Mouse (Mus musculus) CH12.LX (cell line): ENCODE data around the gene Keg1. TPM values are rescaled to one million over a fixed set of nuclear protein-coding genes. Genes with fewer than 3 reads are reported as not detected.
"Not testable (repeated sequence)": the region's sequence is repeated elsewhere in the genome, so short reads cannot be mapped to it uniquely, and the experiment has no call there.

Source experiments
- DNase-seq: peaks from one replicate; pipeline ENCODE4 v3.0.0-alpha.2; 2013; ENCODE audit errors: extremely low read depth
- H3K27ac ChIP-seq: 2 replicates; pipeline ENCODE4 v1.5.1; 2012; ENCODE audit warnings: low read depth, mild to moderate bottlenecking, control low read depth, moderate library complexity; ENCODE audit not compliant: insufficient read depth
- H3K27me3 ChIP-seq: replicated peaks from 2 replicates; pipeline ENCODE3; 2012; ENCODE audit warnings: inconsistent platforms
- H3K36me3 ChIP-seq, 2 experiments: replicated peaks in 1 of 2; 2 replicates each; pipeline versions ENCODE3 to v1.6.1; 2012; ENCODE audit warnings: inconsistent platforms in 1 of 2, low read length in 1 of 2, mild to moderate bottlenecking in 1 of 2, mixed read lengths in 1 of 2, moderate library complexity in 1 of 2; ENCODE audit not compliant: control insufficient read depth in 1 of 2, insufficient read depth in 1 of 2
- H3K4me1 ChIP-seq, 2 experiments: 2 replicates each; pipeline ENCODE4 v1.6.1; 2012; ENCODE audit warnings: inconsistent platforms in 1 of 2, moderate library complexity in 1 of 2; ENCODE audit not compliant: insufficient read depth in 2 of 2, control insufficient read depth in 1 of 2
- H3K4me2 ChIP-seq: 2 replicates; pipeline ENCODE4 v1.6.1; 2012; ENCODE audit warnings: low read depth, mild to moderate bottlenecking, control low read depth; ENCODE audit not compliant: poor library complexity, insufficient read depth, severe bottlenecking
- H3K4me3 ChIP-seq, 3 experiments: fragments of 150-350 bp in 1 of 3; sonication (generic) in 1 of 3; replicated peaks in 1 of 3; 2 replicates each; pipeline versions ENCODE3 to v1.5.1; 2011 to 2012; ENCODE audit warnings: low read depth in 2 of 3, low read length in 2 of 3, mild to moderate bottlenecking in 2 of 3, moderate library complexity in 2 of 3, control low read depth in 1 of 3, improper control_type of control experiment in 1 of 3, inconsistent platforms in 1 of 3, mixed read lengths in 1 of 3; ENCODE audit not compliant: poor library complexity in 1 of 3
- H3K79me2 ChIP-seq: replicated peaks from 2 replicates; pipeline ENCODE4 v1.6.1; 2012; ENCODE audit warnings: mild to moderate bottlenecking, moderate library complexity; ENCODE audit not compliant: control insufficient read depth, poor library complexity, insufficient read depth, severe bottlenecking; ENCODE audit errors: extremely low read depth
- H3K9ac ChIP-seq: 2 replicates; pipeline ENCODE4 v1.6.1; 2012; ENCODE audit warnings: low read depth, mild to moderate bottlenecking, control low read depth, moderate library complexity; ENCODE audit not compliant: insufficient read depth
- H3K9me3 ChIP-seq: replicated peaks from 2 replicates; pipeline ENCODE3; 2012; ENCODE audit warnings: low read length, inconsistent platforms, mixed read lengths
- BHLHE40 ChIP-seq: IDR thresholded peaks from 2 replicates; pipeline ENCODE4 v1.6.1; 2011; ENCODE audit warnings: mild to moderate bottlenecking, low read depth, low read length, improper control_type of control experiment
- CTCF ChIP-seq, 2 experiments: IDR thresholded peaks in 1 of 2; conservative IDR thresholded peaks in 1 of 2; 2 replicates each; pipeline ENCODE4 v1.5.1; 2011 to 2012; ENCODE audit warnings: low read depth in 2 of 2, low read length in 2 of 2, improper control_type of control experiment in 1 of 2, inconsistent platforms in 1 of 2, mild to moderate bottlenecking in 1 of 2, moderate library complexity in 1 of 2
- GABPA ChIP-seq: IDR thresholded peaks from 2 replicates; pipeline ENCODE4 v1.6.1; 2012; ENCODE audit warnings: low read depth, low read length, improper control_type of control experiment, inconsistent platforms; ENCODE audit not compliant: insufficient replicate concordance
- HCFC1 ChIP-seq: IDR thresholded peaks from 2 replicates; pipeline ENCODE4 v1.6.1; 2012; ENCODE audit warnings: low read depth, mild to moderate bottlenecking, inconsistent platforms, low read length, improper control_type of control experiment
- JUN ChIP-seq: IDR thresholded peaks from 2 replicates; pipeline ENCODE4 v1.6.1; 2011; ENCODE audit warnings: low read depth, mild to moderate bottlenecking, low read length, improper control_type of control experiment, moderate library complexity; ENCODE audit not compliant: insufficient read depth
- KAT2A ChIP-seq: IDR thresholded peaks from 2 replicates; pipeline ENCODE4 v1.6.1; 2012; ENCODE audit warnings: low read length, improper control_type of control experiment, inconsistent platforms; ENCODE audit not compliant: insufficient replicate concordance
- MAX ChIP-seq: IDR thresholded peaks from 2 replicates; pipeline ENCODE4 v1.6.1; 2011; ENCODE audit warnings: low read length, improper control_type of control experiment
- MEF2A ChIP-seq: IDR thresholded peaks from 2 replicates; pipeline ENCODE4 v1.6.1; 2014; ENCODE audit warnings: low read depth, mild to moderate bottlenecking, inconsistent platforms, low read length, improper control_type of control experiment, borderline replicate concordance
- MXI1 ChIP-seq: IDR thresholded peaks from 2 replicates; pipeline ENCODE4 v1.6.1; 2011; ENCODE audit warnings: mild to moderate bottlenecking, low read depth, low read length, improper control_type of control experiment
- NRF1 ChIP-seq: IDR thresholded peaks from 2 replicates; pipeline ENCODE4 v1.6.1; 2014; ENCODE audit warnings: low read depth, mild to moderate bottlenecking, inconsistent platforms, low read length, improper control_type of control experiment, moderate library complexity
- POLR2AphosphoS2 ChIP-seq: IDR thresholded peaks from 2 replicates; pipeline ENCODE4 v1.6.1; 2011; ENCODE audit warnings: low read depth, low read length, improper control_type of control experiment
- RAD21 ChIP-seq: IDR thresholded peaks from 2 replicates; pipeline ENCODE4 v1.6.1; 2011; ENCODE audit warnings: low read depth, mild to moderate bottlenecking, low read length, improper control_type of control experiment, moderate library complexity
- RCOR1 ChIP-seq: conservative IDR thresholded peaks from 2 replicates; pipeline ENCODE4 v1.6.1; 2012; ENCODE audit warnings: low read depth, mild to moderate bottlenecking, inconsistent platforms, low read length, improper control_type of control experiment
- SMC3 ChIP-seq: IDR thresholded peaks from 2 replicates; pipeline ENCODE4 v1.6.1; 2011; ENCODE audit warnings: low read depth, low read length, improper control_type of control experiment
- TBP ChIP-seq: conservative IDR thresholded peaks from 2 replicates; pipeline ENCODE4 v1.6.1; 2011; ENCODE audit warnings: low read depth, low read length, improper control_type of control experiment
- UBTF ChIP-seq: IDR thresholded peaks from 2 replicates; pipeline ENCODE4 v1.6.1; 2012; ENCODE audit warnings: low read depth, mild to moderate bottlenecking, inconsistent platforms, low read length, improper control_type of control experiment, moderate library complexity
- USF1 ChIP-seq: IDR thresholded peaks from 2 replicates; pipeline ENCODE4 v1.6.1; 2014; ENCODE audit warnings: low read depth, mild to moderate bottlenecking, inconsistent platforms, low read length, improper control_type of control experiment
- ZNF384 ChIP-seq: IDR thresholded peaks from 2 replicates; pipeline ENCODE4 v1.6.1; 2012; ENCODE audit warnings: low read depth, low read length, improper control_type of control experiment, inconsistent platforms
- dilution Hi-C: fragments of 300-500 bp; cut with MboI; formaldehyde crosslinking; loops from 2 replicates; pipeline ENCODE4 v1.14.3; 2020; ENCODE audit warnings: low sequenced_read_pairs; ENCODE audit not compliant: extremely low pct_unique_long_range_greater_than_20kb, extremely low pct_ligation_motif_present
- in situ Hi-C: fragments of 300-500 bp; cut with MboI; formaldehyde crosslinking; loops from 3 replicates; pipeline ENCODE4 v1.14.3; 2019; ENCODE audit warnings: low sequenced_read_pairs, low pct_ligation_motif_present, low pct_unique_long_range_greater_than_20kb, mixed read lengths
- polyA plus RNA-seq: library from polyadenylated mRNA; unstranded; fragments of >175 nt; gene quantifications from 2 replicates; pipeline ENCODE4 v1.2.1, GENCODE M21; 2012; ENCODE audit warnings: low read depth; ENCODE audit not compliant: insufficient read length
- total RNA-seq, 2 experiments: library from RNA; depleted of rRNA; stranded (reverse); fragments of 300-350 nt in 1 of 2; fragments of >200 nt in 1 of 2; gene quantifications; 2 replicates each; pipeline ENCODE4 v1.2.3; 2012 to 2014

Gene Keg1
- total and polyA plus RNA-seq, 3 experiments: not detected

DNA sequence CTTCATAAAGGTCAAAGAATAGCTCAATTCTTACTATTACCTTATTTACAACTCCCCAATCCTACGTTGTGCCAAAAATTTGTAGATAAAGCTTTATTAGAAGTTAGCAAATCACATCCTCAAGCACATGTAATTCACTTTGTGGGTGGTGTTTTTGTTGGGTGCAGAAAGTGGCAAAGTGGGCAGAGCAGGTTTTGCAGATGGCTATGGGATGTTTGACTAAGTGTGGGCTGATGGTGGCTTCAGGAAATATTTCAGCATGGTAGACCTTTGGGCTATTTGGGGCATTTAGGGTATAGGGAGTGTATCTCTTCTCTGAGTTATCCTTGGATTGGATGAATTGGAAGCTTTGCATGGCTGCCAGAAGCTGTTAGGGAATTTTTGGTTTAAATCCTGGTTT lies 29.4 kb upstream of the Keg1 start:
- dilution Hi-C loops: no loop called here
- no peak for DNase-seq
- Histone ChIP-seq H3K9me3 (no peaks in the 10 kb centered on the region), H3K4me2 (no peak overlapping the region), H3K9ac (no peak overlapping the region), H3K4me3 (no peak overlapping the region), H3K4me1 (no peaks in the 10 kb centered on the region), H3K27ac (no peak overlapping the region), H3K79me2 (no peaks in the 10 kb centered on the region), H3K27me3 (no peaks in the 10 kb centered on the region), H3K36me3 (no peaks in the 10 kb centered on the region)
- in situ Hi-C loops: no loop called here
- TF ChIP-seq SMC3 (no peak), NRF1 (no peak), HCFC1 (no peak), MEF2A (no peak), RAD21 (no peak), MXI1 (no peak), USF1 (no peak), ZNF384 (no peak), CTCF (conservative IDR thresholded peaks at IDR 0.05 in 1 of 2, IDR thresholded peaks at IDR 0.05 in 1 of 2; ENCODE audit: low read depth in 2 of 2, low read length in 2 of 2) (no peak), MAX (no peak), BHLHE40 (no peak), KAT2A (no peak), GABPA (no peak), POLR2AphosphoS2 (no peak), TBP (no peak), UBTF (no peak), RCOR1 (no peak), JUN (no peak)

GRCm38 (mm10) chr19:12668601-12669000 lies 27.0 kb upstream of the Keg1 start:
- in situ Hi-C loops, H3K4me3 ChIP-seq, H3K36me3 ChIP-seq, H3K27me3 ChIP-seq, H3K9me3 ChIP-seq, H3K9ac ChIP-seq, DNase-seq, H3K79me2 ChIP-seq, H3K4me1 ChIP-seq, dilution Hi-C loops, H3K4me2 ChIP-seq, H3K27ac ChIP-seq: not testable (repeated sequence)
